Mouse (Mus musculus) spleen, adult 12 weeks (tissue): ENCODE data around the gene Gm10251.
"Not testable (repeated sequence)": the region's sequence is repeated elsewhere in the genome, so short reads cannot be mapped to it uniquely, and the experiment has no call there.

ENCODE experiments used
- DNase-seq: peaks from one replicate; pipeline ENCODE4 v3.0.0; 2022; ENCODE audit warnings: low spot score

Gm10251 gene

DNA sequence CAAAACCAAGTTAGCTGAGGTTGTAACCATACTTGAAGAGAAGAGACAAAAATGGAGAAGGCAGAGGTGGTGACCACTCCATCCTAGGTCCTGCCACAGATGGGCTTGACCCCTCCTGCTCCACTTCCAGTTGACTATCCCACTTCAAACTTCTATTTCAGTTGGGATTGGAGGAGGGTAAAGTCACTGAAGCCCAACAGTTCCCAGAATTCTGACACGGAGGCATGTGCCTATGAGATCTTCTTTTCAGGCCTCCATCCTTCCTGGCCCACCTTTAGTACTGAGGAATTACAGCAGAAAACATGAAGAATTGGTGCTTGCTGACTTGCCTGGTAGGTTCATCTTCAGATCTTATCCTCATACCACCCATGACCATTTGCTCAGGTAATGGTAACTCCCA lies at the start of gene Gm10251:
TSS of gene Gm10251 (minus strand) at position 101 of the 400 bp plus-strand sequence.
- not testable (repeated sequence) for DNase-seq

- DNase-seq: not testable (repeated sequence)
Measured at GRCm38 (mm10) chr14:6720151-6720550, 36.2 kb upstream of the Gm10251 start, which contains the start of gene Gm8050. TSS of gene Gm8050 (minus strand) at chr14:6720251.

- DNase-seq: not testable (repeated sequence)
Measured at GRCm38 (mm10) chr14:6622318-6622717, 61.7 kb downstream of the Gm10251 start, which contains the start of gene Gm3460. TSS of gene Gm3460 (minus strand) at chr14:6622418.

- not testable (repeated sequence) for DNase-seq
Measured at GRCm38 (mm10) chr14:6606436-6606835, 77.5 kb downstream of the Gm10251 start.

GRCm38 (mm10) chr14:6605004-6605403 lies 79.0 kb downstream of the Gm10251 start:
- not testable (repeated sequence) for DNase-seq

- not testable (repeated sequence) for DNase-seq
Measured at GRCm38 (mm10) chr14:6604551-6604950, 79.4 kb downstream of the Gm10251 start.

DNA sequence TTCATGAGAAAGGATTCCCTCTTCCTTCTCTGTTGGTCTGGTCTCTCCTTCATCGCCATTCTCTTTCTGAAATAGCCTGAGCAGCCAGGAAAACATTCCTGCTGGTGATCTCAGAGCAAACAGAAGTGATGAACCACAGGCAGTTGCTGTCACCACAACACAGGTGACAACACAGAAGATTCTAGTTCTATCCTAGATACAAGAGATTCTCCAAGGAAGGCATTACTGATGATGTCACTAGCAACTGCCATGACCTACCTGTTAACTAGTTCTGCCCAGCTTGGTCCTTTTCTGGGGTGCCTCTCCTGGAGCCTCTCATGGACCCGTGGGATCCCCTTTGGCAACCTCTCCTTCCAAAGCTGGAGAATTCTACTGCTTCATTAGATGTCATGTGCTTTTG lies 93.5 kb downstream of the Gm10251 start, which contains the start of gene Gm3629:
TSS of gene Gm3629 (minus strand) at position 101 of the 400 bp plus-strand sequence.
- DNase-seq: not testable (repeated sequence)
